Mouse (Mus musculus) liver, adult 2 months (tissue): ENCODE measurements around the gene Spred1. TPM values are rescaled to one million over a fixed set of nuclear protein-coding genes. Genes with fewer than 3 reads are reported as not detected.
A peak's percentile ranks its signal among the peaks of the same experiment; 100 is the strongest.

Experiments
- DNase-seq: peaks from one replicate; pipeline ENCODE4 v3.0.0-alpha.2; 2011; ENCODE audit warnings: low read depth, low spot score; ENCODE audit errors: extremely low read depth
- H3K27ac ChIP-seq: fragments of 200-500 bp; replicated peaks from 2 replicates; pipeline ENCODE4 v1.5.1; 2012; ENCODE audit warnings: low read depth, mild to moderate bottlenecking, control low read depth, inconsistent platforms, low read length; ENCODE audit not compliant: insufficient read depth
- H3K27me3 ChIP-seq: fragments of 200-500 bp; 2 replicates; pipeline ENCODE4 v1.6.1; 2012; ENCODE audit warnings: mild to moderate bottlenecking, moderate library complexity, low read length, inconsistent platforms; ENCODE audit not compliant: control insufficient read depth, insufficient read depth
- H3K36me3 ChIP-seq: fragments of 200-500 bp; 2 replicates; pipeline ENCODE4 v1.6.1; 2012; ENCODE audit warnings: low read length, inconsistent platforms; ENCODE audit not compliant: control insufficient read depth, insufficient read depth
- H3K4me1 ChIP-seq: fragments of 200-500 bp; 2 replicates; pipeline ENCODE4 v1.6.1; 2011; ENCODE audit warnings: low read length; ENCODE audit not compliant: control insufficient read depth, insufficient read depth
- H3K4me3 ChIP-seq: fragments of 200-500 bp; 2 replicates; pipeline ENCODE4 v1.5.1; 2011; ENCODE audit warnings: low read depth, mild to moderate bottlenecking, control low read depth, low read length, moderate library complexity; ENCODE audit not compliant: insufficient read depth
- H3K79me2 ChIP-seq: fragments of 200-500 bp; 2 replicates; pipeline ENCODE4 v1.6.1; 2012; ENCODE audit warnings: inconsistent platforms, mild to moderate bottlenecking, low read length, moderate library complexity; ENCODE audit not compliant: control insufficient read depth, insufficient read depth
- H3K9ac ChIP-seq: fragments of 200-500 bp; 2 replicates; pipeline ENCODE4 v1.6.1; 2012; ENCODE audit warnings: low read depth, mild to moderate bottlenecking, control low read depth, inconsistent platforms, low read length
- CTCF ChIP-seq: fragments of 200-500 bp; IDR thresholded peaks from 2 replicates; pipeline ENCODE4 v1.5.1; 2011; ENCODE audit warnings: low read depth, low read length, control low read depth
- POLR2A ChIP-seq: fragments of 200-500 bp; IDR thresholded peaks from 2 replicates; pipeline ENCODE4 v1.6.1; 2011; ENCODE audit warnings: low read length, control low read depth; ENCODE audit not compliant: insufficient read depth; ENCODE audit errors: extremely low read depth
- WGBS: fragments of 180-500 bp; shearing (Covaris S2); methylation state at CpG from one replicate; pipeline ENCODE4 v1.1.7; 2018; 5-methylcytosine and 5-hydroxymethylcytosine counted together
- polyA plus RNA-seq: library from polyadenylated mRNA; depleted of rRNA; stranded (reverse); fragments of >200 nt; gene quantifications from 2 replicates; pipeline ENCODE4 v1.2.3, GENCODE M21; 2012
- total RNA-seq: library from RNA; depleted of rRNA; stranded (reverse); fragments of >200 nt; gene quantifications from 2 replicates; pipeline ENCODE4 v1.2.3, GENCODE M21; 2014

Spred1 gene
- total and polyA plus RNA-seq, 2 experiments, result 2.4 to 15.5 TPM

GRCm38 (mm10) chr2:117120246-117121211 lies 645 bp upstream of the Spred1 start:
- H3K27ac ChIP-seq, result peak overlapping the region; percentile 89

GRCm38 (mm10) chr2:117121984-117122605 lies 921 bp downstream of the Spred1 start:
- Histone ChIP-seq H3K4me3 (peak overlapping the region; percentile 83), H3K36me3 (no peaks in the 10 kb centered on the region), H3K27me3 (no peaks in the 10 kb centered on the region), H3K4me1 (peaks cover 5% of the 10 kb centered on the region; the same call in 1 of the 2 replicates), H3K9ac (peak overlapping the region; percentile 98), H3K27ac (no peak overlapping the region), H3K79me2 (peaks cover 9% of the 10 kb centered on the region; the same call in 1 of the 2 replicates)
- TF ChIP-seq CTCF, result no peak
- TF ChIP-seq POLR2A, result no peak
- under 1% methylated on average over 19 of the region's 19 CpGs for WGBS
- no peak for DNase-seq

More at GRCm38 (mm10) chr2:117120246-117121211, 645 bp upstream of the Spred1 start:
- H3K36me3 ChIP-seq, result no peaks in the 10 kb centered on the region
- under 1% methylated on average over 101 of the region's 101 CpGs for WGBS
- DNase-seq, result peak; percentile 93
- H3K27me3 ChIP-seq, result no peaks in the 10 kb centered on the region
- TF ChIP-seq CTCF, result peak; percentile 66
- TF ChIP-seq POLR2A, result 0 out of 2 replicates have a peak, but pooled peaks have one; percentile 16
- H3K9ac ChIP-seq, result peak overlapping the region; percentile 98
- peaks cover 7% of the 10 kb centered on the region; the same call in 1 of the 2 replicates for H3K79me2 ChIP-seq
- peak overlapping the region; percentile 83 for H3K4me3 ChIP-seq
- H3K4me1 ChIP-seq, result peaks cover 5% of the 10 kb centered on the region; the same call in 1 of the 2 replicates

GRCm38 (mm10) chr2:117122701-117123337 lies 1.6 kb downstream of the Spred1 start:
- Histone ChIP-seq H3K79me2 (peaks cover 9% of the 10 kb centered on the region), H3K9ac (peak overlapping the region; percentile 45; the same call in 1 of the 2 replicates), H3K4me3 (peak overlapping the region; percentile 52), H3K27me3 (no peaks in the 10 kb centered on the region), H3K27ac (peak overlapping the region; percentile 38), H3K36me3 (no peaks in the 10 kb centered on the region), H3K4me1 (peaks cover 6% of the 10 kb centered on the region)
- TF ChIP-seq CTCF (no peak), POLR2A (no peak)
- peak; percentile 84 for DNase-seq
- WGBS, result under 1% methylated on average over 17 of the region's 17 CpGs

GRCm38 (mm10) chr2:117123701-117124100 lies 2.5 kb downstream of the Spred1 start:
- Histone ChIP-seq H3K4me3 (no peak overlapping the region), H3K36me3 (no peaks in the 10 kb centered on the region), H3K27ac (no peak overlapping the region), H3K4me1 (peaks cover 14% of the 10 kb centered on the region), H3K9ac (no peak overlapping the region), H3K79me2 (peaks cover 16% of the 10 kb centered on the region), H3K27me3 (no peaks in the 10 kb centered on the region)
- DNase-seq, result peak; percentile 44
- 7% methylated on average over 3 of the region's 3 CpGs for WGBS
- no peak for TF ChIP-seq POLR2A
- no peak for TF ChIP-seq CTCF

- H3K27me3 ChIP-seq, result no peaks in the 10 kb centered on the region
- TF ChIP-seq POLR2A (no peak), CTCF (no peak)
- H3K79me2 ChIP-seq, result peaks cover 16% of the 10 kb centered on the region
- H3K4me1 ChIP-seq, result peaks cover 17% of the 10 kb centered on the region
- H3K4me3 ChIP-seq, result no peak overlapping the region
- H3K27ac ChIP-seq, result no peak overlapping the region
- DNase-seq, result no peak
- no peak overlapping the region for H3K9ac ChIP-seq
- no peaks in the 10 kb centered on the region for H3K36me3 ChIP-seq
- 57% methylated on average over 2 of the region's 2 CpGs for WGBS
These were observed 3.7 kb downstream of the Spred1 start for GRCm38 (mm10) chr2:117124839-117125238.
